Mouse (Mus musculus) hindbrain, embryonic 10.5 days (tissue): ENCODE data around the gene Ercc4. TPM values are rescaled to one million over a fixed set of nuclear protein-coding genes. Genes with fewer than 3 reads are reported as not detected.
"Not testable (repeated sequence)": the region's sequence is repeated elsewhere in the genome, so short reads cannot be mapped to it uniquely, and the experiment has no call there.

Experiments
- DNase-seq: peaks from one replicate; pipeline ENCODE4 v3.0.0-alpha.2; 2017; ENCODE audit warnings: low spot score
- H3K27ac ChIP-seq: fragments of 300-500 bp; sonication (generic); 2 replicates; pipeline ENCODE4 v1.5.1; 2016; ENCODE audit warnings: mild to moderate bottlenecking, moderate library complexity
- H3K27me3 ChIP-seq: fragments of 300-500 bp; sonication (generic); 2 replicates; pipeline ENCODE4 v1.6.1; 2016; ENCODE audit warnings: mild to moderate bottlenecking; ENCODE audit not compliant: poor library complexity, insufficient read depth, severe bottlenecking
- H3K36me3 ChIP-seq: fragments of 300-500 bp; sonication (generic); 2 replicates; pipeline ENCODE4 v1.6.1; 2016; ENCODE audit warnings: mild to moderate bottlenecking, moderate library complexity
- H3K4me1 ChIP-seq: fragments of 300-500 bp; sonication (generic); replicated peaks from 2 replicates; pipeline ENCODE4 v1.6.1; 2016; ENCODE audit warnings: mild to moderate bottlenecking
- H3K4me3 ChIP-seq: fragments of 300-500 bp; sonication (generic); 2 replicates; pipeline ENCODE4 v1.5.1; 2016; ENCODE audit warnings: mild to moderate bottlenecking, moderate library complexity
- H3K9me3 ChIP-seq: fragments of 300-500 bp; sonication (generic); 2 replicates; pipeline ENCODE4 v1.6.1; 2016; ENCODE audit warnings: mild to moderate bottlenecking, moderate library complexity
- WGBS: fragments of 180-500 bp; shearing (Covaris S2); methylation state at CpG from one replicate; pipeline ENCODE4 v1.1.7; 2016; 5-methylcytosine and 5-hydroxymethylcytosine counted together
- polyA plus RNA-seq: library from polyadenylated mRNA; unstranded; fragments of >200 nt; fragmentation: Nextera tagmentation; extraction: Ambion mirVana; gene quantifications from 2 replicates; pipeline ENCODE4 v1.2.1, GENCODE M21; 2016

Gene Ercc4
- polyA plus RNA-seq: 12.8 and 12.9 TPM in 2 replicates

DNA sequence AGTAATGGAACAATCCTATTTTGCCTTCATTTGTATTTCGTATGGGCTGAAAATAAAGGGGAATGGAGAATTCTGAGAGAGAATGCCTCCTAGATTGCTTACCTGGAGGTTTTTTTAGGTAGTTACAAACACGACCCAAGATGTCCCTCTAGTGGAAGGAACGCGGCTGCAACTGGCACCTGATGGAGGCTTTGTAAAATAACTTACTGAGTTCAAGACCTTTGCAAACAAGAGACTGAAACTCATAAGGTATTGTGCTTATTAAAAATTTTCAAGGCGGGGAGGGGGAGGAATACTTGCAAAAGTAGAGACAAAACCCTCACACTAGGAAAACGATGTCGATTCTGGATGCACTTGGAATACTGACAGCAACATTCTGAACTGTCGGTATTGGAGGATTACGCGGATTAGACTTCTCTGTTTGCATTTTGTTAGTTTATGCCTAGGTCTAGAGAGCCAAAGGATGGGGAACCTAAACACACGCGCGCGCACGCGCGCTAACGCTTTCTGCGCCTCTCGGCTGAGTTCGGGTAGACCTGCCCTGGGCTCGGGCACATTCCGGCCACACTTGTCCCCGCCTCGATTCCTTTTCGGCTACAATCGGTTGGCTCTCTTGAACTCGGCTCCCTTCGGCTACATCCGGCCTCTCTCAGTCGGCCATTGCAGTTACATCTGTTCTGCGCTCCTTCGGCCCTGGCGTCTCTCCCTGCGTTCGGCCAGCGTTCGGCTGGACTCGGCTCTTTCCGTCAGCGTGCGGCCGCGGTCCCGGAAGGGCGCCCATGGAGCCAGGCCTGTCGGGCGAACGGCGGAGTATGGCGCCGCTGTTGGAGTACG lies at the start of gene Ercc4:
Gene Ercc4 (plus strand): TSS at position 529 of the 834 bp plus-strand sequence.
- Histone ChIP-seq H3K4me1 (peaks cover 9% of the 10 kb centered on the region), H3K4me3 (peak within 1 kb of the TSS; percentile 71), H3K9me3 (no peaks in the 10 kb centered on the region), H3K36me3 (peaks cover 27% of the 10 kb centered on the region), H3K27ac (peak within 1 kb of the TSS; percentile 91), H3K27me3 (no peaks in the 10 kb centered on the region)
- 2% methylated on average over 53 of the region's 53 CpGs for WGBS
- peak; percentile 97 for DNase-seq

DNA sequence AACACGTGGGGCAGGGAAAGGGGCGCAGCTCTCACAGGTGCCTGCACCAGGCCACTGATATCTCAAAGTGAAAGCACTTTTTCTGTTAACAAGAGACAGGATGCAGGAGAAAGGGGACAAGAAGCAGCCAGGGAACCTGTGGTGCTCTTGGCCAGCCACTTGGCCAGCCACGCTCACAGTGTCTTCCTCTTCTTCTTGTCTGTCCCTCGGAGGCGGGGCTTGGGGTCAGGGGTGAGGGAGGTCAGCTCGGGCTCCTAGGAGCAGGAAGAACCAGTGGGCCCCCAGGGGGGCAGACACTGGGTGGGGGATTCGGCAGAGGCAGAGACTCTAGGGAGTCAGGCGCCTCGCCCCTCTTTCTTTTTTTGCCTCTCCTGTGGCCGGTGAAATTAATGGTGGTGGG lies 48.4 kb upstream of the Ercc4 start:
- H3K4me3 ChIP-seq: peak overlapping the region; percentile 32
- DNase-seq: no peak
- no peaks in the 10 kb centered on the region for H3K9me3 ChIP-seq
- peak overlapping the region; percentile 53; the same call in 1 of the 2 replicates for H3K27ac ChIP-seq
- H3K27me3 ChIP-seq: no peaks in the 10 kb centered on the region
- H3K36me3 ChIP-seq: no peaks in the 10 kb centered on the region
- 35% methylated on average over 10 of the region's 10 CpGs for WGBS
- H3K4me1 ChIP-seq: peaks cover 8% of the 10 kb centered on the region

DNA sequence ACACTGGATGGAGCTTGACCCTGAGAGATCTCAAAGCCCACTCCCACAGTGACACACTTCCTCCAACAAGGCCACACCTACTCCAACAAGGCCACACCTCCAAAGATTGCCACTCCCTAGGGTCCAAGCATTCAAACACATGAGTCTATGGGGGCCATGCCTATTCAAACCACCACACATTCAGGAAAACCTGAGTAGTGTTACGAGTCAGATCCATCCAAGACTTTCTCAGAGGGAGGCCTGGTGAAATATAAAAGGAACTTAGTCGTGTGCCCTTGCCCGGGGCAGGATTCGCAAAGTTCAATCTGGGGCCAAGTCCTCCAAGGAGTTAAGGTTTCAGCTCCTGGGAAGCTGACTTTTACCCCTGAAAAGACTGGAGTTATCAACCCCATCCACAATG lies 35.3 kb upstream of the Ercc4 start:
- no peak for DNase-seq
- 80% methylated on average over 4 of the region's 4 CpGs for WGBS
- H3K27ac ChIP-seq: no peak overlapping the region
- no peaks in the 10 kb centered on the region for H3K4me1 ChIP-seq
- H3K4me3 ChIP-seq: no peak overlapping the region
- no peaks in the 10 kb centered on the region for H3K36me3 ChIP-seq
- no peaks in the 10 kb centered on the region for H3K9me3 ChIP-seq
- no peaks in the 10 kb centered on the region for H3K27me3 ChIP-seq

DNA sequence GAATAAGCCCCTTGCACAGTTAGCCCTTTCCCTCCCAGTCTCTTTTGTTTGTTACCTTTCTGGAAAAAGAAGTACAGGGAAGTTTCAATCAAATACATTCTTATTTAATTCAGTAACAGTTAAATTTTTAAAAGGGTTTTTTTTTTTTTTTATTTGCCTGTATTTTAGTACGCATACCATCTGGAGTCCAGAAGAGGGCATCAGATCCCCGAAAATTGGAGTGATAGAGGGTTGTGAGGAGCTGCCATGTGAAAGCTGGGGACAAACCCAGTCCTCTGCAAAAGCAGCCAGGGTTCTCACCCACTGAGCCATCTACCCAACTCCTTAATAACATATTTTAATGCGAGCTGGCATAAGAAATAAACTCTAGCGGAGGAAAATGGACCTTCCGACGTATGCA lies 29.3 kb upstream of the Ercc4 start:
- no peak for DNase-seq
- Histone ChIP-seq H3K9me3 (no peaks in the 10 kb centered on the region), H3K27me3 (no peaks in the 10 kb centered on the region), H3K4me3 (no peak overlapping the region), H3K36me3 (no peaks in the 10 kb centered on the region), H3K27ac (no peak overlapping the region), H3K4me1 (no peaks in the 10 kb centered on the region)
- WGBS: 77% methylated on average over 6 of the region's 6 CpGs

DNA sequence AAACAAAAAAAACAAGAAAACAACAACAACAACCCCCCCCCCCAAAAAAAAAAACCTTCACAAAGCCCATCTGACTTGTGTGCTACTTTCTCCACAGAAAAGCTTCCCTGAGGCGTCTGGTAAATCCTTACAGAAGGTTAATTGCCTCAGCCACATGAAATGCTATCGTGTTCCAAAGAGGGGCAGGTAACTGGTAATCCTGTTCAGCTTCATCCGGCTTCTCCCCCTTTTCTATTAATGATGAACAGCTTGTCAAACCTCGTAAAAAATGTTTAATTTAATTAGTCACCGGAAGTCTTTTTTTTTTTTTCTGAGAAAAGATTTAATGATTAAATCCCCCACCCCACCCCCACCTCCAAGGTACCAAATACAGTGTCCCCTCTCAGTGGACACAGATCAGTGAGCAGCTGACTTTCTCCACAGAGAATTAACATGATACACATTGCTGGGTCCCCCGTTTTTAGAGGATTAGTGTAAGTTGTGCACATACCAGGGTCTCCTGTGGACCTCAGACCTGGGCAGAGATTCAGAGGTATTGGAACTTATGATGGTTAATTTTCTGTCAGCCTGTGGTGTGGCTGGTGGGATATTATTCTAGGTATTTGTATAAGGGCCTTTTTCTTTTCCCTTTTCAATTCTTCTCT lies 26.2 kb upstream of the Ercc4 start:
- no peaks in the 10 kb centered on the region for H3K27me3 ChIP-seq
- H3K27ac ChIP-seq: no peak overlapping the region
- WGBS: 76% methylated on average over 6 of the region's 6 CpGs
- H3K9me3 ChIP-seq: no peaks in the 10 kb centered on the region
- DNase-seq: no peak
- H3K4me3 ChIP-seq: no peak overlapping the region
- H3K36me3 ChIP-seq: no peaks in the 10 kb centered on the region
- no peaks in the 10 kb centered on the region for H3K4me1 ChIP-seq

DNA sequence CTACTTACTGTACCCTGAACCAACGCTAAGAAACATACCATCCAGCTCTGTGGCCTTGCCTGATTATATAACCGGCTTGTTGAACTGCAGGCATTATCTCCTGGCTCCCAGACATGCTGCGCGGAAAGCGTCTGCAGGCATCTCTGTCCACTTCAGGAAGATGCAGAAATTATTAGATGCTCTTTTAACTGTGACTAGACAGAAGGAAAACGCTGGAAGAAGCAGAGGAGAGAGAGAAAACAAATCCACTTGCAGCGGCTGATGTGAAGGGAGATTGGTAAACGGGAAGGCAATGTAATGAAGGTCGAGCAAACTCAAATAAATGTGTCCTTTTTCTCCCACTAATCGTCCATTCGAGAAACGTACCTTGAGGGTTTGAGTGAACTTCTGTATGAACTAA lies 1.1 kb upstream of the Ercc4 start:
- H3K4me1 ChIP-seq: peaks cover 9% of the 10 kb centered on the region
- no peaks in the 10 kb centered on the region for H3K9me3 ChIP-seq
- WGBS: 93% methylated on average over 12 of the region's 12 CpGs
- H3K27ac ChIP-seq: no peak overlapping the region
- DNase-seq: no peak
- no peaks in the 10 kb centered on the region for H3K27me3 ChIP-seq
- H3K4me3 ChIP-seq: no peak overlapping the region
- peaks cover 17% of the 10 kb centered on the region for H3K36me3 ChIP-seq

DNA sequence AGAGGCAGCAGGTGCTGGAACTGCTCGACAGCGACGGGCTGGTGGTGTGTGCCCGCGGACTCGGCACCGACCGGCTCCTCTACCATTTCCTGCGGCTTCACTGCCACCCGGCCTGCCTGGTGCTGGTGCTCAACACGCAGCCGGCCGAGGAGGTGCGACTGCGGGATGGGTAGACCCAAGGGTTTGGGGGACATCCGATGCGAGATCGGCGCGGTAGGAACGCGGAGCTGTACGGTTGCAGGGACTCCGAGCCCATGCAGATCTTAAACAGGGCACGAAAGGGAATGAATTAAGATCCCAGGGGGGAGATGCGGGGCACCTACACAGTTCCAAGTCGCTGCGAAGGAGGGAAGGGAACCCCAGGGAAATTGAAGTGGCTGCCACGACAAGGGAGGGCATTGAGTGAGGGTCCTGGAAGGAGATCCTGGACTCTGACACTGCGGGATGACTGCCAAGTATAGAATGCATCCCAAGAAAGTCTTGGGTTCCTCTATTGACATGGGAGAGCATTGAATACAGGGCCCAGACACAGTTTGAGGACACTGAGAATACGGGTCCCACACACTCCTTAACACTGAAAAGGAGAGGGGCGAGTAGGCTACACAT lies 609 bp downstream of the Ercc4 start:
- H3K4me3 ChIP-seq: peak overlapping the region; percentile 71
- no peaks in the 10 kb centered on the region for H3K27me3 ChIP-seq
- H3K27ac ChIP-seq: peak overlapping the region; percentile 91
- under 1% methylated on average over 32 of the region's 32 CpGs for WGBS
- H3K36me3 ChIP-seq: peaks cover 34% of the 10 kb centered on the region
- H3K4me1 ChIP-seq: peaks cover 9% of the 10 kb centered on the region
- no peak for DNase-seq
- H3K9me3 ChIP-seq: no peaks in the 10 kb centered on the region

DNA sequence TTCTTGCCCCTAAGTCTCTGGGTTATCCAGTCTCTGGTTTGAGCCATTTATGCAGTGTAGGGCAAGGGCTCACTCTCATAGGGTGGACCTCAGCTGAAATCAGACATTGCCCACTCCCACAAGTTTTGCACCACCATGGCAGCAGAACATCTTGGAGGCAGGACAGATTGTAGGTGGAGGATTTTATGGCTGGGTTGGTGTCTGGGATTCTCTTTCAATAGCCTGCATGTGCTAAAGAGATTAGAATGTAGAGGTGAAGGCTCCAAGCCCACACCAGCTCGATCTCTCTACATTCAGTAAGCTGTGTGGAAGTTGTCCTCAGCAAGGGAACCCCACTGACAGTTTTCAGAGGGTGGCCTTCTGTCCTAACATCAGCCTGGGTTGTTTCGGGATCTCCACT lies 5.3 kb downstream of the Ercc4 start:
- peaks cover 9% of the 10 kb centered on the region for H3K4me1 ChIP-seq
- no peaks in the 10 kb centered on the region for H3K9me3 ChIP-seq
- WGBS: 93% methylated on average over 2 of the region's 2 CpGs
- no peak overlapping the region for H3K27ac ChIP-seq
- no peaks in the 10 kb centered on the region for H3K27me3 ChIP-seq
- H3K4me3 ChIP-seq: no peak overlapping the region
- no peak for DNase-seq
- peaks cover 53% of the 10 kb centered on the region for H3K36me3 ChIP-seq

DNA sequence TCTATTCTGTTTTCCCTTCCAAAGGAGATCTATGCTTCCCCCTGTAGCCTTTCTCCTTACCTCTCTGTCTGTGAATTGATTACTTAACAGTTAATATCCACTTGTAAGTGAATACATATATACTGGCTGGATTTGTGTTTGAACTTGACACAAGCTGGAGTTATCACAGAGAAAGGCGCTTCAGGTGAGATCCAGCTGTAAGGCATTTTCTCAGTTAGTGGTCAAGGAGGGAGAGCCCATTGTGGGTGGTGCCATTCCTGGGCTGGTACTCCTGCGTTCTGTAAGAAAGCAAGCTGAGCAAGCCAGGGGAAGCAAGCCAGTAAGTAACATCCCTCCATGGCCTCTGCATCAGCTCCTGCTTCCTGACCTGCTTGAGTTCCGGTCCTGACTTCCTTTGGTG lies 6.0 kb downstream of the Ercc4 start:
- H3K27me3 ChIP-seq, H3K9me3 ChIP-seq, H3K4me3 ChIP-seq, DNase-seq, H3K27ac ChIP-seq, H3K4me1 ChIP-seq: not testable (repeated sequence)
- H3K36me3 ChIP-seq: peaks cover 53% of the 10 kb centered on the region
- 93% methylated on average over 3 of the region's 3 CpGs for WGBS

DNA sequence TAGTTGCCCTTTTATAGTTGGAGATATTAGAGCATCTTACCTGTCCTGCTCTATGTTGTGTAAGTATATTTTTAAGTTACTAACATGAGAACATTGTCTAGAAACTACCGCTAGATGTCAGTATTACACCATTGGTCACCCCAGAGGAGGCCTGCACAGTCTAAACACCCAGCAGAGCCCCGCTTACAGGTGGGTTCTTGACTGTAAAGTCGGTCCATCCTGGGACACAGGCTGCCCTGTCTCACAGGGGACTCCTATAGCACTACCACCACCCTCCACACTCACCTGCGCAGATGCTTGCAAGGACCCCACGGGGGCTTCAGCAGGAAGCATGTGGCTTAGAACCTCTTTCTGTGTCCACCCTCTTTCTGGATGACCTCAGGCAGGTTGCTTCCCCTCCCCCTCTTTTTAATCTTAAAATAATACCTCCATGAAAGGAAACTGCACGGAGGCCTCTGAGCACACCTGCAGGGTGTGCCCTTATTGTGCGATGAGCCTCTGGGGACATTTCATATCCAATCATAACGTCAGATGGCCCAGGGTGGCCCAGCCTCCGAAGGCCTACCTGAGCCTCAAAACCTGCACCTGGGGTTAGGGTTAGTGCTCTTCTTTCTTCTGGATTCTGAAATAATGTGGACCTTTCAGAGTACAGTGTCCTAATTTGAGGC lies 7.9 kb downstream of the Ercc4 start:
- no peak overlapping the region for H3K4me3 ChIP-seq
- no peaks in the 10 kb centered on the region for H3K4me1 ChIP-seq
- 72% methylated on average over 9 of the region's 9 CpGs for WGBS
- peak; percentile 31 for DNase-seq
- peaks cover 64% of the 10 kb centered on the region for H3K36me3 ChIP-seq
- no peaks in the 10 kb centered on the region for H3K27me3 ChIP-seq
- H3K9me3 ChIP-seq: no peaks in the 10 kb centered on the region
- H3K27ac ChIP-seq: no peak overlapping the region

DNA sequence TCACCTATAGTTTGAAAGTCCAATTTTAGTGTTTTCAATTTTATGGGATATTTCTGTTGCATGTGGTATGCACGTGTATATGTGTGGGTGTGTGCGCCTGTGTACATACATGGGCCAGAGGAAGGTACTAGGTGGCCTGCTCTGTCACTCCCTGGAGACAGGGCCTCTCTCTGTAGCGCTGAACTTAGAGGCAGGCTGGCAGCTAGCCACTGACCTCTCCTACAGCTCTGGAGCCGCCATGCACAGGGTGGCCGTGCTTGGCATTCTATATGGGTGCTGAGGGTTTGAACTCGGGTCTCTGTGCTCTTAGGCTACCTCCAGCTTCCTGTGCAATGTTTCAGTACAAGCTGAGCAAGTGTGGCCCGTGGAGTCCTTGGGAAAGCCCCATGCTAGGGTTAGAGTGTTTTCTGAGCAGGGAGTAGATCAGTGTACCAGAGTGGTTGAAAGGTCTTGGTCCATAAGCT lies 8.5 kb downstream of the Ercc4 start:
- H3K36me3 ChIP-seq: peaks cover 62% of the 10 kb centered on the region
- 93% methylated on average over 7 of the region's 7 CpGs for WGBS
- no peaks in the 10 kb centered on the region for H3K27me3 ChIP-seq

DNA sequence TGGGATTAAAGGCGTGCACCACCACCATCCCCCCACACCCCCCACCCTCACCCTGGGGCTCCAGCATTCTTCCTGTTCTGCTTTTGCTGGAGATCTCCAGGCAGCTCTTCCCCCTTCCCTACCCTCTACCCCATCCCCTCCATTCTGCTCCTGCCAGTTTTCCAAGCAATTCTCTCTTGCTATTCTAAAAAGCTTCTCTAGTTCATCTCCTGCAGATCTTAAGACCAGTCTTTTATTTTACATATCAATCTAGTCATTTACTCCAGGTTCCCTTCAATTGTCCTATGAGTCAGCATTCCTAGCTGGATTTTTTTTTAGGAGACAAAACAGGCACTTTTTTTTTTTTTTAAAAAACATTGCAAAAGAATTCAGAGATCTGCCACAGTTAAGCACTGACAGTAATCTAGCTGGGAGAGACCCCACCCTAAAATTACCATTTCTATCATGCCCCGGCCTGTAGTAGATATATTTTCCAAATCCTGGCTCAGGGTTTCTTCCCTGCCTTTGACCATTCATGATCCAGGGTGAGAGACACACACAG lies 9.3 kb downstream of the Ercc4 start:
- Histone ChIP-seq H3K4me3 (no peak overlapping the region), H3K36me3 (peaks cover 62% of the 10 kb centered on the region), H3K4me1 (no peaks in the 10 kb centered on the region), H3K27me3 (no peaks in the 10 kb centered on the region), H3K27ac (no peak overlapping the region), H3K9me3 (no peaks in the 10 kb centered on the region)
- WGBS: 91% methylated on average over 2 of the region's 2 CpGs
- DNase-seq: no peak

More for the DNA sequence above, 8.5 kb downstream of the Ercc4 start:
- DNase-seq: no peak
- H3K9me3 ChIP-seq: no peaks in the 10 kb centered on the region
- H3K4me1 ChIP-seq: no peaks in the 10 kb centered on the region
- no peak overlapping the region for H3K27ac ChIP-seq
- H3K4me3 ChIP-seq: no peak overlapping the region
